Mouse (Mus musculus): ENCODE results near the gene Gnptg. TPM values are rescaled to one million over a fixed set of nuclear protein-coding genes. Genes with fewer than 3 reads are reported as not detected.

Gene Gnptg
- polyA plus RNA-seq (2015; fragmentation: Nextera tagmentation; extraction: Ambion mirVana), result 17.8 and 19.9 TPM in 2 replicates

GRCm38 (mm10) chr17:25239695-25240636 is at the start of gene Gnptg, which contains the start of gene Tsr3:
Gene Gnptg (minus strand): TSS chr17:25240124.
Gene Tsr3 (plus strand): TSS chr17:25240170.
- Histone ChIP-seq H3K4me1 (ENCODE audit: control insufficient read depth, low read depth, low read length) (peaks cover 15% of the 10 kb centered on the region), H3K27ac (ENCODE audit: low read length) (peak within 1 kb of the TSS; percentile 61), H3K36me3 (ENCODE audit: control insufficient read depth, insufficient read depth) (peaks cover 11% of the 10 kb centered on the region), H3K27me3 (ENCODE audit: control insufficient read depth, insufficient read depth, low read depth, low read length) (no peaks in the 10 kb centered on the region), H3K4me3 (ENCODE audit: low read depth, low read length) (peak within 1 kb of the TSS; percentile 79), H3K9ac (ENCODE audit: low read depth, low read length) (peak within 1 kb of the TSS; percentile 87), H3K9me3 (replicated peaks; ENCODE audit: control insufficient read depth, low read length) (no peaks in the 10 kb centered on the region), H3K4me2 (ENCODE audit: low read depth, low read length) (peak within 1 kb of the TSS; percentile 76)
- ATAC-seq (ENCODE audit: low read depth), result peak; percentile 84
- WGBS (ENCODE audit: insufficient replicate concordance), result under 1% methylated on average over 75 of the region's 80 CpGs

- no peak for ATAC-seq (ENCODE audit: low read depth)
- Histone ChIP-seq H3K9ac (ENCODE audit: low read depth, low read length) (no peak overlapping the region), H3K4me1 (ENCODE audit: control insufficient read depth, low read depth, low read length) (no peaks in the 10 kb centered on the region), H3K4me3 (ENCODE audit: low read depth, low read length) (no peak overlapping the region), H3K36me3 (ENCODE audit: control insufficient read depth, insufficient read depth) (no peaks in the 10 kb centered on the region), H3K27ac (ENCODE audit: low read length) (no peak overlapping the region), H3K27me3 (ENCODE audit: control insufficient read depth, insufficient read depth, low read depth, low read length) (no peaks in the 10 kb centered on the region), H3K4me2 (ENCODE audit: low read depth, low read length) (no peak overlapping the region), H3K9me3 (replicated peaks; ENCODE audit: control insufficient read depth, low read length) (no peaks in the 10 kb centered on the region)
- WGBS (ENCODE audit: insufficient replicate concordance), result 9% methylated on average over 4 of the region's 4 CpGs
Measured at GRCm38 (mm10) chr17:25288842-25289241, 48.9 kb upstream of the Gnptg start.

- H3K27ac ChIP-seq (ENCODE audit: low read length), result no peak overlapping the region
- H3K4me2 ChIP-seq (ENCODE audit: low read depth, low read length), result no peak overlapping the region
- H3K9me3 ChIP-seq (replicated peaks; ENCODE audit: control insufficient read depth, low read length), result no peaks in the 10 kb centered on the region
- ATAC-seq (ENCODE audit: low read depth), result no peak
- WGBS (ENCODE audit: insufficient replicate concordance), result 21% methylated on average over 3 of the region's 3 CpGs
- H3K4me3 ChIP-seq (ENCODE audit: low read depth, low read length), result no peak overlapping the region
- H3K27me3 ChIP-seq (ENCODE audit: control insufficient read depth, insufficient read depth, low read depth, low read length), result no peaks in the 10 kb centered on the region
- H3K4me1 ChIP-seq (ENCODE audit: control insufficient read depth, low read depth, low read length), result peaks cover 6% of the 10 kb centered on the region
- H3K36me3 ChIP-seq (ENCODE audit: control insufficient read depth, insufficient read depth), result no peaks in the 10 kb centered on the region
- no peak overlapping the region for H3K9ac ChIP-seq (ENCODE audit: low read depth, low read length)
Measured at GRCm38 (mm10) chr17:25285033-25285432, 45.1 kb upstream of the Gnptg start.

GRCm38 (mm10) chr17:25282133-25282532 is 42.2 kb upstream of the Gnptg start:
- H3K9ac ChIP-seq (ENCODE audit: low read depth, low read length), result no peak overlapping the region
- 20% methylated on average over 11 of the region's 11 CpGs for WGBS (ENCODE audit: insufficient replicate concordance)
- no peak overlapping the region for H3K27ac ChIP-seq (ENCODE audit: low read length)
- no peaks in the 10 kb centered on the region for H3K27me3 ChIP-seq (ENCODE audit: control insufficient read depth, insufficient read depth, low read depth, low read length)
- peaks cover 6% of the 10 kb centered on the region for H3K4me1 ChIP-seq (ENCODE audit: control insufficient read depth, low read depth, low read length)
- H3K4me3 ChIP-seq (ENCODE audit: low read depth, low read length), result peak overlapping the region; percentile 18; the same call in 1 of the 2 replicates
- peak overlapping the region; percentile 46 for H3K4me2 ChIP-seq (ENCODE audit: low read depth, low read length)
- no peaks in the 10 kb centered on the region for H3K36me3 ChIP-seq (ENCODE audit: control insufficient read depth, insufficient read depth)
- ATAC-seq (ENCODE audit: low read depth), result peak; percentile 92
- no peaks in the 10 kb centered on the region for H3K9me3 ChIP-seq (replicated peaks; ENCODE audit: control insufficient read depth, low read length)

- Histone ChIP-seq H3K36me3 (ENCODE audit: control insufficient read depth, insufficient read depth) (no peaks in the 10 kb centered on the region), H3K9me3 (replicated peaks; ENCODE audit: control insufficient read depth, low read length) (no peaks in the 10 kb centered on the region), H3K9ac (ENCODE audit: low read depth, low read length) (no peak overlapping the region), H3K4me1 (ENCODE audit: control insufficient read depth, low read depth, low read length) (peaks cover 24% of the 10 kb centered on the region), H3K27ac (ENCODE audit: low read length) (no peak overlapping the region), H3K4me3 (ENCODE audit: low read depth, low read length) (no peak overlapping the region), H3K27me3 (ENCODE audit: control insufficient read depth, insufficient read depth, low read depth, low read length) (no peaks in the 10 kb centered on the region), H3K4me2 (ENCODE audit: low read depth, low read length) (no peak overlapping the region)
- no peak for ATAC-seq (ENCODE audit: low read depth)
- 82% methylated on average over 3 of the region's 3 CpGs for WGBS (ENCODE audit: insufficient replicate concordance)
Measured at GRCm38 (mm10) chr17:25275833-25276232, 35.9 kb upstream of the Gnptg start.

- Histone ChIP-seq H3K4me3 (ENCODE audit: low read depth, low read length) (peak within 1 kb of the TSS; percentile 97), H3K36me3 (ENCODE audit: control insufficient read depth, insufficient read depth) (no peaks in the 10 kb centered on the region), H3K4me1 (ENCODE audit: control insufficient read depth, low read depth, low read length) (peaks cover 35% of the 10 kb centered on the region), H3K27ac (ENCODE audit: low read length) (peak within 1 kb of the TSS; percentile 97), H3K27me3 (ENCODE audit: control insufficient read depth, insufficient read depth, low read depth, low read length) (no peaks in the 10 kb centered on the region), H3K4me2 (ENCODE audit: low read depth, low read length) (peak within 1 kb of the TSS; percentile 70), H3K9ac (ENCODE audit: low read depth, low read length) (peak within 1 kb of the TSS; percentile 99), H3K9me3 (replicated peaks; ENCODE audit: control insufficient read depth, low read length) (no peaks in the 10 kb centered on the region)
- 67% methylated on average over 9 of the region's 9 CpGs for WGBS (ENCODE audit: insufficient replicate concordance)
- no peak for ATAC-seq (ENCODE audit: low read depth)
Measured at GRCm38 (mm10) chr17:25274571-25275346, 34.8 kb upstream of the Gnptg start, which contains the start of gene Ube2i. Gene Ube2i (minus strand): TSS chr17:25274622.

- peak; percentile 80 for ATAC-seq (ENCODE audit: low read depth)
- Histone ChIP-seq H3K4me3 (ENCODE audit: low read depth, low read length) (peak overlapping the region; percentile 97), H3K4me2 (ENCODE audit: low read depth, low read length) (peak overlapping the region; percentile 70), H3K27me3 (ENCODE audit: control insufficient read depth, insufficient read depth, low read depth, low read length) (no peaks in the 10 kb centered on the region), H3K9me3 (replicated peaks; ENCODE audit: control insufficient read depth, low read length) (no peaks in the 10 kb centered on the region), H3K9ac (ENCODE audit: low read depth, low read length) (peak overlapping the region; percentile 99), H3K4me1 (ENCODE audit: control insufficient read depth, low read depth, low read length) (peaks cover 35% of the 10 kb centered on the region), H3K27ac (ENCODE audit: low read length) (peak overlapping the region; percentile 97), H3K36me3 (ENCODE audit: control insufficient read depth, insufficient read depth) (peaks cover under 1% of the 10 kb centered on the region; the same call in 1 of the 2 replicates)
- WGBS (ENCODE audit: insufficient replicate concordance), result 1% methylated on average over 41 of the region's 45 CpGs
Measured at GRCm38 (mm10) chr17:25273706-25274501, 34.0 kb upstream of the Gnptg start.

GRCm38 (mm10) chr17:25272951-25273705 is 33.2 kb upstream of the Gnptg start:
- Histone ChIP-seq H3K9me3 (replicated peaks; ENCODE audit: control insufficient read depth, low read length) (no peaks in the 10 kb centered on the region), H3K4me3 (ENCODE audit: low read depth, low read length) (peak overlapping the region; percentile 97), H3K4me2 (ENCODE audit: low read depth, low read length) (peak overlapping the region; percentile 70), H3K9ac (ENCODE audit: low read depth, low read length) (peak overlapping the region; percentile 99), H3K27me3 (ENCODE audit: control insufficient read depth, insufficient read depth, low read depth, low read length) (no peaks in the 10 kb centered on the region), H3K27ac (ENCODE audit: low read length) (peak overlapping the region; percentile 97), H3K36me3 (ENCODE audit: control insufficient read depth, insufficient read depth) (peaks cover 8% of the 10 kb centered on the region), H3K4me1 (ENCODE audit: control insufficient read depth, low read depth, low read length) (peaks cover 35% of the 10 kb centered on the region)
- peak; percentile 85 for ATAC-seq (ENCODE audit: low read depth)
- WGBS (ENCODE audit: insufficient replicate concordance), result 0% methylated on average over 88 of the region's 92 CpGs
